In the genomic region with DNA sequence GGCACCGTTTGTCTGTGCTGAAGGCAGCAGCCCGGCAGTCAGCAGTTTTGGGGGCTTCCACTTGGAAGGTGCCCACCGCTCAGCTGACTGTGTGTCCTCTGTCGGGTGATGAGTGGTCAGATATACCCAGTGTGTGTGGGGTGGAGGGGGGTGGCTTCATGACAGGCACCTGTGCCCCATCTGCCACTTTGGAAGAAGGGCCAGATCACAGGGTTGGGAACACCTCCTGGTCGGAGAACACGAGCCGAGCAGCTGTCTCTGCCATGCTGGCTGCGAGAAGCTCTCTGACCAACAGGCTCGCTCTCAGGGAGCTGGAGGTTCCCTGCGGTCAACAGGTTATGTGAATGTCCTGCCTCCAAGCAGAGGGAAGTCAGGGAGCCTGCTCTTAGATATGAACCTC, we compare ENCODE assay signal across 23 mouse cellular contexts.
DNase-seq lines count a peak whose midpoint lies in the region; ATAC-seq and TF ChIP-seq lines count a peak whose summit lies in the region.
"Had no signal": no experiment of that assay in that cellular context is flagged by ENCODE, and none has a peak within 500 bp of the region (broad histone marks: within the 10 kb centered on the region; RNA-seq: fewer than 3 reads in every experiment).

No protein-coding gene starts in this region.

- no peak for TF ChIP-seq POLR2A in cerebellum, adult 2 months (IDR thresholded peaks at IDR 0.05; ENCODE audit: borderline replicate concordance, insufficient read depth, low read length)

- ATAC-seq in cerebellum, adult (ENCODE audit: insufficient number of reproducible peaks, low FRiP score, low TSS enrichment), result peak; percentile 64
- ATAC-seq: forebrain, embryonic 16.5 days; intestine, embryonic 15.5 days; liver, embryonic 12.5 days; midbrain, embryonic 13.5 days had no signal

- peaks cover 29% of the 10 kb centered on the region for H3K4me1 ChIP-seq in cerebellum, adult 2 months (ENCODE audit: control insufficient read depth, insufficient read depth, low read length)
- H3K4me1 ChIP-seq: embryonic facial prominence, embryonic 15.5 days; hindbrain, embryonic 15.5 days; intestine, embryonic 15.5 days; limb, embryonic 12.5 days; liver, embryonic 12.5 days; midbrain, embryonic 13.5 days; neural tube, embryonic 12.5 days had no signal

- no peak for TF ChIP-seq CTCF in cerebellum, adult 2 months (IDR thresholded peaks at IDR 0.05; ENCODE audit: borderline replicate concordance, insufficient read depth, low read depth, low read length)

- WGBS in cerebellum, adult 2 months, result 20% methylated on average over 10 of the region's 10 CpGs

- no peak for DNase-seq in cerebellum, postnatal 4 days (ENCODE audit: low spot score in 2 of 2)
- DNase-seq in cerebellum, adult 2 months, result peak; percentile 80 to 88
- DNase-seq in cerebellum, postnatal 25 days, result peak; percentile 80 to 82
- peak; percentile 82 for DNase-seq in gastrocnemius, postnatal 25 days
- no peak for DNase-seq in layer of hippocampus, adult 9-10 months (ENCODE audit: low spot score)
- DNase-seq in kidney, adult 18-20 months, result no peak
- no peak for DNase-seq in MN1 (ENCODE audit: low spot score)
- DNase-seq: adrenal gland, postnatal 14 days; heart, postnatal 36 days; kidney, adult 9 months; kidney, postnatal 14 days; lung, adult 18-20 months; right cerebral cortex, postnatal 25 days; thymus, postnatal 14 days had no signal

- no peak overlapping the region for H3K27ac ChIP-seq in cerebellum, adult 2 months (ENCODE audit: insufficient read depth, low read length)
- H3K27ac ChIP-seq: embryonic facial prominence, embryonic 15.5 days; hindbrain, embryonic 15.5 days; intestine, embryonic 15.5 days; limb, embryonic 12.5 days; liver, embryonic 12.5 days; midbrain, embryonic 13.5 days; neural tube, embryonic 12.5 days had no signal

- no peak overlapping the region for H3K4me3 ChIP-seq in cerebellum, adult 2 months (replicated peaks; ENCODE audit: insufficient read depth, low read depth, low read length)
- H3K4me3 ChIP-seq: embryonic facial prominence, embryonic 15.5 days; hindbrain, embryonic 15.5 days; intestine, embryonic 15.5 days; limb, embryonic 12.5 days; liver, embryonic 12.5 days; midbrain, embryonic 13.5 days; neural tube, embryonic 12.5 days had no signal

- no peaks in the 10 kb centered on the region for H3K27me3 ChIP-seq in cerebellum, adult 2 months (ENCODE audit: control insufficient read depth, insufficient read depth, low read length)
- H3K27me3 ChIP-seq: embryonic facial prominence, embryonic 15.5 days; hindbrain, embryonic 15.5 days; intestine, embryonic 15.5 days; limb, embryonic 12.5 days; liver, embryonic 12.5 days; midbrain, embryonic 13.5 days; neural tube, embryonic 12.5 days had no signal

Comparison
In these comparisons a context has a peak if more than half of its experiments do, and no peak if none do; other contexts are left out.
1. DNase-seq: peak in cerebellum, adult 2 months (2 of 2), cerebellum, postnatal 25 days (2 of 2) and gastrocnemius, postnatal 25 days (single experiment); none in cerebellum, postnatal 4 days (0 of 2), layer of hippocampus, adult 9-10 months (single experiment), kidney, adult 18-20 months (single experiment) and MN1 (single experiment).